ENCODE assay signal across 10 mouse cellular contexts in genomic region chr5:104158332-104159052, GRCm38 (mm10). TPM values are rescaled to one million over a fixed set of nuclear protein-coding genes. Genes with fewer than 3 reads are reported as not detected.
DNase-seq lines count a peak whose midpoint lies in the region; ATAC-seq lines count a peak whose summit lies in the region.
"Had no signal": no experiment of that assay in that cellular context is flagged by ENCODE, and none has a peak within 500 bp of the region (broad histone marks: within the 10 kb centered on the region; RNA-seq: fewer than 3 reads in every experiment).

No protein-coding gene starts in this region.

- no peaks in the 10 kb centered on the region for H3K36me3 ChIP-seq in intestine, embryonic 15.5 days
- H3K36me3 ChIP-seq: embryonic facial prominence, embryonic 13.5 days had no signal

- H3K4me3 ChIP-seq in intestine, embryonic 15.5 days (replicated peaks): no peak overlapping the region
- H3K4me3 ChIP-seq: embryonic facial prominence, embryonic 13.5 days; megakaryocyte, embryonic 14.5 days had no signal

- H3K9ac ChIP-seq in intestine, embryonic 15.5 days: no peak overlapping the region
- H3K9ac ChIP-seq: embryonic facial prominence, embryonic 13.5 days had no signal

- peak; percentile 23 to 49 for DNase-seq in kidney, adult 8-10 months
- DNase-seq in kidney, postnatal 10 days: no peak
- DNase-seq in cerebellum, adult 9-11 months: peak; percentile 24
- DNase-seq in kidney, postnatal 36 days: peak; percentile 25 to 46
- peak; percentile 46 to 59 for DNase-seq in right cerebral cortex, adult 2 months (ENCODE audit: low spot score in 2 of 2)
- DNase-seq in gastrocnemius, postnatal 14 days: no peak

- ATAC-seq in intestine, embryonic 15.5 days: no peak

- WGBS in intestine, embryonic 15.5 days: 83% methylated on average over 7 of the region's 7 CpGs

- H3K27me3 ChIP-seq in intestine, embryonic 15.5 days (replicated peaks): no peaks in the 10 kb centered on the region
- H3K27me3 ChIP-seq: embryonic facial prominence, embryonic 13.5 days; megakaryocyte, embryonic 14.5 days had no signal

- no peaks in the 10 kb centered on the region for H3K4me1 ChIP-seq in intestine, embryonic 15.5 days (replicated peaks)
- H3K4me1 ChIP-seq: megakaryocyte, embryonic 14.5 days had no signal

- no peak overlapping the region for H3K4me2 ChIP-seq in intestine, embryonic 15.5 days (replicated peaks)
- H3K4me2 ChIP-seq: embryonic facial prominence, embryonic 13.5 days had no signal

- H3K27ac ChIP-seq in intestine, embryonic 15.5 days: no peak overlapping the region
- H3K27ac ChIP-seq: embryonic facial prominence, embryonic 13.5 days; kidney, postnatal 0 days had no signal

- intact Hi-C loops in gastrocnemius, postnatal 14 days (cut with DNase I; ENCODE audit: low total_unique reads): no loop called here

- H3K9me3 ChIP-seq in intestine, embryonic 15.5 days: no peaks in the 10 kb centered on the region
- H3K9me3 ChIP-seq: embryonic facial prominence, embryonic 13.5 days; megakaryocyte, embryonic 14.5 days had no signal

RNA-seq across cellular contexts. Expression of gene Dspp, which starts 12.0 kb away (rescaled TPM):
- not detected in 2 replicates for polyA plus RNA-seq in intestine, embryonic 15.5 days (2015; fragmentation: Nextera tagmentation; extraction: Ambion mirVana)
- not detected for total RNA-seq in gastrocnemius, postnatal 14 days (2021)
- polyA plus RNA-seq: kidney, postnatal 0 days had no signal

RNA-seq across cellular contexts. Expression of gene Dmp1, which starts 43.9 kb away (rescaled TPM):
- polyA plus RNA-seq in intestine, embryonic 15.5 days (2015; fragmentation: Nextera tagmentation; extraction: Ambion mirVana): 0.61 and 0.72 TPM in 2 replicates
- total RNA-seq in gastrocnemius, postnatal 14 days (2021): 1 to 10 TPM; 2.7 to 4.2 TPM

RNA-seq across cellular contexts. Expression of gene Sparcl1, which starts 45.0 kb away (rescaled TPM):
- polyA plus RNA-seq in intestine, embryonic 15.5 days (2015; fragmentation: Nextera tagmentation; extraction: Ambion mirVana): 185 and 198 TPM in 2 replicates
- 100 to 1,000 TPM; 243 to 252 TPM for total RNA-seq in gastrocnemius, postnatal 14 days (2021)

Comparison
In these comparisons a context has a peak if more than half of its experiments do, and no peak if none do; other contexts are left out.
1. DNase-seq: peak in kidney, adult 8-10 months (2 of 2), cerebellum, adult 9-11 months (single experiment), kidney, postnatal 36 days (2 of 2) and right cerebral cortex, adult 2 months (2 of 2); none in kidney, postnatal 10 days (single experiment) and gastrocnemius, postnatal 14 days (single experiment).